Mouse (Mus musculus): ENCODE measurements around the gene Glrp1. TPM values are rescaled to one million over a fixed set of nuclear protein-coding genes. Genes with fewer than 3 reads are reported as not detected.

The Glrp1 gene
- 0.15 and 0.29 TPM in 2 replicates for polyA plus RNA-seq (2015; fragmentation: Nextera tagmentation; extraction: Ambion mirVana)

GRCm38 (mm10) chr1:88509789-88510188 is at the start of gene Glrp1:
Gene Glrp1, minus strand, starts transcription at chr1:88510066.
- no peak for ATAC-seq (ENCODE audit: borderline replicate concordance, extremely low read depth, low FRiP score, low TSS enrichment)
- Histone ChIP-seq H3K27me3 (no peaks in the 10 kb centered on the region), H3K4me1 (0 out of 2 replicates have a peak, but pooled peaks cover 14% of the 10 kb centered on the region), H3K9me3 (no peaks in the 10 kb centered on the region), H3K9ac (no peak within 1 kb of the TSS), H3K36me3 (no peaks in the 10 kb centered on the region), H3K4me2 (no peak within 1 kb of the TSS), H3K4me3 (no peak within 1 kb of the TSS), H3K27ac (no peak within 1 kb of the TSS)
- 60% methylated on average over 8 of the region's 8 CpGs for WGBS

DNA sequence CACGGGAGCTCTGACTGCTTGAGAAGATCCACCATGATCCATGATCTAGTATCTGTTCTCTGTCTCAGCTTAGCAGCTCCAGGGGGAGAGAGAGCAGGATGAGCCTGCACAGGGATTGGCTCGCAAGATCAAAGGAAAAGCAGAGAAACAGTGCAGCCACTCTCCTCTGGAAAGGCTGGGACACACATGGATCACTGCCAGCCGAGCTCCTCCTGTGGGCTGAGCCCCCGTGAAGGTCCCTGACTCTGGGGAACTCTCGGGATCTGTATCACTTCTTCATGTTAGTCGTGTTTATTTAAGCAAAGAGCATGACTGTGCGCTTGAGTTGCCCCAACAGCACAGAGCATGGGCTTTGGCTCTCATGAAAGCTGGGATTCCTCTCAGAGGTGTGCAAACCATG is 49.4 kb upstream of the Glrp1 start:
- ATAC-seq (ENCODE audit: borderline replicate concordance, extremely low read depth, low FRiP score, low TSS enrichment), result peak; percentile 69; the same call in 1 of the 2 replicates
- H3K4me2 ChIP-seq, result peak overlapping the region; percentile 40
- H3K4me1 ChIP-seq, result peaks cover 28% of the 10 kb centered on the region
- H3K9me3 ChIP-seq, result no peaks in the 10 kb centered on the region
- no peaks in the 10 kb centered on the region for H3K36me3 ChIP-seq
- no peak overlapping the region for H3K4me3 ChIP-seq
- H3K9ac ChIP-seq, result no peak overlapping the region
- peak overlapping the region; percentile 49 for H3K27ac ChIP-seq
- no peaks in the 10 kb centered on the region for H3K27me3 ChIP-seq
- under 1% methylated on average over 7 of the region's 7 CpGs for WGBS

DNA sequence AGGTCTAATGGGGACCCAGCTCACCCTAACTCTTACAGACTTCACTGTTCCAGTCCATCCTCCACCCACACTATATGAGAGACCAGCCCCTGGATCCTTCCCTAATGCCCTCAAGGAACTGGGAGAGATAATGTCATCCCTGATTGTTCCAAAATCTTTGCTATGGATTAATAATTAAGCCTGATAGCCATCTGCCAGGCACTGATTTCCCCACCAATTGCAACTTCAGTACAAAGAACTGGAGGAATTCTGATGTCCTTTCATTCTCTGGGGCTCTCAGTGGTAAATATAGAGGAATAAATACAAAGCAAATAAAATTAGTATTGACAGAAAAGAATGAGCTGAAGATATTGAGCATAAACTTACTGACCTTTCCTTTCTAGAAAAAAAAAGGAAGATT is 48.9 kb upstream of the Glrp1 start:
- H3K4me3 ChIP-seq, result no peak overlapping the region
- no peak overlapping the region for H3K4me2 ChIP-seq
- no peak overlapping the region for H3K9ac ChIP-seq
- ATAC-seq (ENCODE audit: borderline replicate concordance, extremely low read depth, low FRiP score, low TSS enrichment), result no peak
- H3K27me3 ChIP-seq, result no peaks in the 10 kb centered on the region
- no peaks in the 10 kb centered on the region for H3K36me3 ChIP-seq
- H3K27ac ChIP-seq, result no peak overlapping the region
- H3K4me1 ChIP-seq, result peaks cover 28% of the 10 kb centered on the region
- H3K9me3 ChIP-seq, result no peaks in the 10 kb centered on the region

DNA sequence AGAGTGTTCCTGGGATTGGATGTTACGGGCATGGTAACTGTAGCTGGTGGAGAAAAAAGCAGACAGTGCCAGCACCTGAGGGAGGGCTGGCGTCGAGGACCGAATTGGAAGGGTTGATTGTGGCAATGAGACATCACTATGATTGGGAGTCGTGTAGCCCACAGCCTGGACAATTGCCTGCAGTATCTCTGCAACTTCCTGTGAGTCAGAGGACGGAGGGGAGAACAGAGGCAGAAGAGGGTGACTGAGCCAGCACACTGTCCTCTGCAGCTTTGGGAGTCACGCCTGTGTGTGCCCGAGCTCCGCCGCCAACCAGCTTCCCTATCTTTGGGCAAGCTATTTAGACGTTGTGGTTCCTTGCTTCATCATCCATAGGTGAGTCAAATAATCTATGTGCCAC is 46.5 kb upstream of the Glrp1 start:
- WGBS, result 84% methylated on average over 11 of the region's 11 CpGs

DNA sequence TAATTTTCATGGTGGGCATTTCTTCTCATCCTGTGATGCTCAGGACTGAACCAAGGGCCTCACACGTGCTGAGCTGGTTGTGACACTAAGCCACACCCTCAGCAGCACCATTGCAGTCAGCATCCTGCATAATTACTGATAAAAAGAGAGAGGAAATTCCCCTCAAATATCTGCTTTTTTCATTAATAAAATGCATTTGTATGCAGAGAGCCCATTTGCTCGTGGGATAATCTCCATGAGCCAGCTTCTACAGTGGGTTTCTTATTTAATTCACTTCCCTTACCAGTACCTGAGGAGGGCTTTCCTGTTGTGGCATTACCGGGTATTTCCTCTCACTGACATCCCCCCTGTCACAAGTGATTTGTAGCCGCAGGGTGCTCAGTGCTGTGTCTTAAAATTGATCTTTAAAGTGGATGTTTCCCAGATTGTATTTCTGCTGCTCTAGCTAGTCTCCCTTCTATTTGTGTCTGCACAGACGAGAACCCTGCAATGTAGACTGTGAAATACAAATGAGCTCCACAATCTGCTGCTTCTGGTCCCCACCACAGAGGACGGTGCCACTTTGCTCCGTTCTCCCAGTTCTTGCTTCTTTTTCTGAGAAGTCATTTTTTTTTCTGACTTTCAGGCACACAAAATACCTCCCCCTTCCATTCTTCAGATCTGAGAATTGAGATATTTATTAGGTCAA is 43.8 kb upstream of the Glrp1 start:
- ATAC-seq (ENCODE audit: borderline replicate concordance, extremely low read depth, low FRiP score, low TSS enrichment), result no peak
- H3K4me3 ChIP-seq, result no peak overlapping the region
- H3K36me3 ChIP-seq, result no peaks in the 10 kb centered on the region
- H3K27ac ChIP-seq, result no peak overlapping the region
- H3K4me1 ChIP-seq, result 0 out of 2 replicates have a peak, but pooled peaks cover 1% of the 10 kb centered on the region
- H3K9me3 ChIP-seq, result no peaks in the 10 kb centered on the region
- H3K4me2 ChIP-seq, result no peak overlapping the region
- no peak overlapping the region for H3K9ac ChIP-seq
- 38% methylated on average over 7 of the region's 7 CpGs for WGBS
- H3K27me3 ChIP-seq, result no peaks in the 10 kb centered on the region

More for the DNA sequence above, 46.5 kb upstream of the Glrp1 start:
- H3K4me2 ChIP-seq, result no peak overlapping the region
- no peak for ATAC-seq (ENCODE audit: borderline replicate concordance, extremely low read depth, low FRiP score, low TSS enrichment)
- H3K4me3 ChIP-seq, result no peak overlapping the region
- H3K27ac ChIP-seq, result no peak overlapping the region
- no peaks in the 10 kb centered on the region for H3K9me3 ChIP-seq
- no peak overlapping the region for H3K9ac ChIP-seq
- peaks cover 28% of the 10 kb centered on the region for H3K4me1 ChIP-seq
- no peaks in the 10 kb centered on the region for H3K27me3 ChIP-seq
- H3K36me3 ChIP-seq, result no peaks in the 10 kb centered on the region

DNA sequence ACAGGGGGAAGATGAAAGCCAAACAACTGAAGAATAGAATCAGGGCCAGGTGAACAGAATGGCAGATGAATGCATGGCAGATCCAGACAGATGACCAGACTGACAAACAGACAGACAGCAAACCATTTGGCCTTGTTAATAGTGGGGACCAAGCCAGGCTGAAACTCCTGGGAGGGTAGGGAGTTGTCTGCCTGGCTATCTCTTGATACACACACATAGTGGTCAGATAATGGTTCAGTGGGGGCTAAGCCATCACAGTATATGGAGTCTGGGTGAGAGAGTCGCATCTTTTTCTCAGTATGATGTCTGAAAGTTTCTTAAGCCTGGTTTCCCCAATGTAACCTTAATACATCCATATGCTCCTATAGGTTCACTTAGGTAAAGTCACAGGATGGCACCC is 39.4 kb upstream of the Glrp1 start:
- WGBS, result 88% methylated on average over 1 of the region's 1 CpGs

GRCm38 (mm10) chr1:88547172-88547571 is 37.3 kb upstream of the Glrp1 start:
- Histone ChIP-seq H3K36me3 (no peaks in the 10 kb centered on the region), H3K4me1 (no peaks in the 10 kb centered on the region), H3K27me3 (no peaks in the 10 kb centered on the region), H3K4me3 (no peak overlapping the region), H3K9me3 (no peaks in the 10 kb centered on the region), H3K4me2 (no peak overlapping the region), H3K9ac (no peak overlapping the region), H3K27ac (no peak overlapping the region)
- no peak for ATAC-seq (ENCODE audit: borderline replicate concordance, extremely low read depth, low FRiP score, low TSS enrichment)
- WGBS, result 75% methylated on average over 7 of the region's 7 CpGs

More for the DNA sequence above, 39.4 kb upstream of the Glrp1 start:
- Histone ChIP-seq H3K4me2 (no peak overlapping the region), H3K9me3 (no peaks in the 10 kb centered on the region), H3K36me3 (no peaks in the 10 kb centered on the region), H3K4me3 (no peak overlapping the region), H3K4me1 (no peaks in the 10 kb centered on the region), H3K9ac (no peak overlapping the region), H3K27me3 (no peaks in the 10 kb centered on the region), H3K27ac (no peak overlapping the region)
- ATAC-seq (ENCODE audit: borderline replicate concordance, extremely low read depth, low FRiP score, low TSS enrichment), result no peak

DNA sequence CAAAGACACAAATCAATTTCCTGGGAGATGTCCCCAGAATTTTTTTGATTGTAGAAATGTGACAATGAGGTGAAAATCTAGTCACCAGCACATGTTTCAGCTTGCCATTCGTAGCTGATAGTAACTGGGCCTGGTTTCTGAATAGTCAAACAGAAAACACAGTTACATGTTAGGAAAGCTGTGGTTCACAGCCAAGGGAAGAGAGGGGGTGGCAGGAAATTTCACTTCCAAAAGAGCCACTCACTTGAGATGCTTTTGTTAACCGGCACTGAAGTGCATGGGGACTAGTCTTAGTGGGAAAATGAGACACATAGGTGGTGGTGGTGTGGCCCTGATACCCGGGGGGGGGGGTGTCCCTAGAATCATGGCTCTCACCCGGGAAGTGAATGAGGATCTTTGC is 33.7 kb upstream of the Glrp1 start:
- Histone ChIP-seq H3K4me3 (no peak overlapping the region), H3K27ac (no peak overlapping the region), H3K9ac (no peak overlapping the region), H3K36me3 (no peaks in the 10 kb centered on the region), H3K4me2 (no peak overlapping the region), H3K27me3 (no peaks in the 10 kb centered on the region), H3K4me1 (no peaks in the 10 kb centered on the region), H3K9me3 (no peaks in the 10 kb centered on the region)
- WGBS, result 51% methylated on average over 4 of the region's 4 CpGs
- no peak for ATAC-seq (ENCODE audit: borderline replicate concordance, extremely low read depth, low FRiP score, low TSS enrichment)

GRCm38 (mm10) chr1:88539823-88540222 is 30.0 kb upstream of the Glrp1 start:
- no peaks in the 10 kb centered on the region for H3K27me3 ChIP-seq
- no peak overlapping the region for H3K4me2 ChIP-seq
- no peak for ATAC-seq (ENCODE audit: borderline replicate concordance, extremely low read depth, low FRiP score, low TSS enrichment)

GRCm38 (mm10) chr1:88539256-88539655 is 29.4 kb upstream of the Glrp1 start:
- H3K27ac ChIP-seq, result no peak overlapping the region
- no peak overlapping the region for H3K9ac ChIP-seq
- 69% methylated on average over 7 of the region's 7 CpGs for WGBS
- no peak overlapping the region for H3K4me2 ChIP-seq
- H3K9me3 ChIP-seq, result no peaks in the 10 kb centered on the region
- H3K36me3 ChIP-seq, result no peaks in the 10 kb centered on the region
- H3K4me1 ChIP-seq, result no peaks in the 10 kb centered on the region
- H3K4me3 ChIP-seq, result no peak overlapping the region
- no peaks in the 10 kb centered on the region for H3K27me3 ChIP-seq
- ATAC-seq (ENCODE audit: borderline replicate concordance, extremely low read depth, low FRiP score, low TSS enrichment), result no peak

More at GRCm38 (mm10) chr1:88539823-88540222, 30.0 kb upstream of the Glrp1 start:
- Histone ChIP-seq H3K4me1 (no peaks in the 10 kb centered on the region), H3K9me3 (no peaks in the 10 kb centered on the region), H3K9ac (no peak overlapping the region), H3K36me3 (no peaks in the 10 kb centered on the region), H3K4me3 (no peak overlapping the region), H3K27ac (no peak overlapping the region)
- WGBS, result 40% methylated on average over 3 of the region's 3 CpGs

- Histone ChIP-seq H3K9ac (no peak overlapping the region), H3K36me3 (no peaks in the 10 kb centered on the region), H3K27ac (no peak overlapping the region), H3K27me3 (no peaks in the 10 kb centered on the region), H3K4me3 (no peak overlapping the region), H3K4me2 (no peak overlapping the region), H3K4me1 (no peaks in the 10 kb centered on the region), H3K9me3 (no peaks in the 10 kb centered on the region)
- no peak for ATAC-seq (ENCODE audit: borderline replicate concordance, extremely low read depth, low FRiP score, low TSS enrichment)
- WGBS, result 80% methylated on average over 1 of the region's 1 CpGs
These were observed 26.4 kb upstream of the Glrp1 start for GRCm38 (mm10) chr1:88536308-88536707.

GRCm38 (mm10) chr1:88534091-88534490 is 24.2 kb upstream of the Glrp1 start:
- WGBS, result 44% methylated on average over 5 of the region's 5 CpGs
- no peaks in the 10 kb centered on the region for H3K27me3 ChIP-seq
- H3K4me3 ChIP-seq, result no peak overlapping the region
- H3K36me3 ChIP-seq, result no peaks in the 10 kb centered on the region
- no peak overlapping the region for H3K9ac ChIP-seq
- peak overlapping the region; percentile 80 for H3K27ac ChIP-seq
- ATAC-seq (ENCODE audit: borderline replicate concordance, extremely low read depth, low FRiP score, low TSS enrichment), result no peak
- H3K9me3 ChIP-seq, result no peaks in the 10 kb centered on the region
- no peaks in the 10 kb centered on the region for H3K4me1 ChIP-seq
- H3K4me2 ChIP-seq, result no peak overlapping the region
